Mouse (Mus musculus) liver, postnatal 0 days (tissue): ENCODE results near the gene Wscd2.

Source experiments
- CTCF ChIP-seq: sonication (generic); IDR thresholded peaks from 2 replicates; pipeline ENCODE4 v1.5.1; 2016; ENCODE audit warnings: antibody characterized with exemption, low read depth
- EP300 ChIP-seq: IDR thresholded peaks from 2 replicates; pipeline ENCODE4 v1.6.1; 2016; ENCODE audit warnings: antibody characterized with exemption, low read depth, mild to moderate bottlenecking

DNA sequence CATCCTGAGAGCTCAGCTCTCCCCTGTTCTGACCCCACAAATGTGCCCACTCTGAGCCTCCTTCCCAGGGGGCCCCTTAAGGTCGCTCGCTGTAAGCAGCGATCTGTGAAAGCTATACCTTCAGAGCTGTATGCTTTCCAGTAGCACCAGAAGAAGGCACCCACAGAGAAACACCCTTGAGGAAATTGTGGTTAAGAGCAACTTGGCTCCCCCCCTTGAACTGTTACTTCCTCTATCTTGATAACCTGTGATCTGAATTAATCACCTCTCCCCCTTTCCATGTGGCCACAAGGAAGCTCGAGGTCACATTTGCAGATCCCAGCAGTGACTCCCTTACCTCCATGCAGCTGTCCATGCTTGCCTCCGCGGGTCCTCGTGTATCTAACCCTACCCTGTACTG lies 130.9 kb downstream of the Wscd2 start:
- no peak for TF ChIP-seq CTCF
- no peak for TF ChIP-seq EP300
